Mouse (Mus musculus): ENCODE measurements around the gene Ctdnep1. TPM values are rescaled to one million over a fixed set of nuclear protein-coding genes. Genes with fewer than 3 reads are reported as not detected.

The Ctdnep1 gene
- total and polyA plus RNA-seq, 3 experiments = 37.4 to 274 (median 164) TPM

DNA sequence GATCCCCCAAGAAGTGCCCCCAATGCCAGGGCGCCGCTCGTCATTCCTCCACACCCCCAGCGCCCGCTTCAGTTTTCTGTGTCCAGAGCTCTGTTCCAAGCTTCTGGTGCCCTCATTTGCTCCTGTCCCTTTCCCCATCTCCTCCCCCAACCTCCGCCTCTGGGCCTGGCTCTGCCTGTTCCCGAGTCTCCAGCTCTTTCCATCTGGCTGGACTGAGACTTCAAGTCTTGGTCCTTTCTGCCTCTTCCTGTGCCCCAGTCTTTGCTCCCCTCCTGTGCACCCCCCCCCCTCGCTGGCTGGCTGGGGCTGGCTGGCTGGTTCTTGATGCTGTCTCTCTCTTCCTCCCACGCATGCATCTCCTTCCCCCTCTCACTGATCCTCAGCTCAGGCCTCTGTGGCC, 46.4 kb downstream of the Ctdnep1 start:
- Histone ChIP-seq H3K36me3 (replicated peaks) (peaks cover 13% of the 10 kb centered on the region), H3K9me3 (replicated peaks) (no peaks in the 10 kb centered on the region), H3K4me3 (ENCODE audit: low read depth, low read length) (no peak overlapping the region; the same call in 1 of the 2 replicates), H3K4me1 (ENCODE audit: insufficient read depth, low read depth, low read length) (peaks cover 36% of the 10 kb centered on the region), H3K27me3 (ENCODE audit: insufficient read depth, low read length) (peaks cover 67% of the 10 kb centered on the region)
- TF ChIP-seq POLR2AphosphoS5 (IDR thresholded peaks at IDR 0.05; ENCODE audit: insufficient replicate concordance, low read depth, low read length) (no peak), CTCF (IDR thresholded peaks at IDR 0.05; ENCODE audit: low read depth, low read length) (no peak), TAL1 (conservative IDR thresholded peaks at IDR 0.05; ENCODE audit: low read depth, low read length) (no peak), GATA2 (IDR thresholded peaks at IDR 0.05; ENCODE audit: borderline replicate concordance, low read depth, low read length) (no peak), GATA1 (IDR thresholded peaks at IDR 0.05; ENCODE audit: borderline replicate concordance, low read length) (no peak)
- DNase-seq (ENCODE audit: low spot score) = no peak
- ATAC-seq (ENCODE audit: extremely low read depth, insufficient number of reproducible peaks, low FRiP score, poor library complexity, severe bottlenecking) = no peak

DNA sequence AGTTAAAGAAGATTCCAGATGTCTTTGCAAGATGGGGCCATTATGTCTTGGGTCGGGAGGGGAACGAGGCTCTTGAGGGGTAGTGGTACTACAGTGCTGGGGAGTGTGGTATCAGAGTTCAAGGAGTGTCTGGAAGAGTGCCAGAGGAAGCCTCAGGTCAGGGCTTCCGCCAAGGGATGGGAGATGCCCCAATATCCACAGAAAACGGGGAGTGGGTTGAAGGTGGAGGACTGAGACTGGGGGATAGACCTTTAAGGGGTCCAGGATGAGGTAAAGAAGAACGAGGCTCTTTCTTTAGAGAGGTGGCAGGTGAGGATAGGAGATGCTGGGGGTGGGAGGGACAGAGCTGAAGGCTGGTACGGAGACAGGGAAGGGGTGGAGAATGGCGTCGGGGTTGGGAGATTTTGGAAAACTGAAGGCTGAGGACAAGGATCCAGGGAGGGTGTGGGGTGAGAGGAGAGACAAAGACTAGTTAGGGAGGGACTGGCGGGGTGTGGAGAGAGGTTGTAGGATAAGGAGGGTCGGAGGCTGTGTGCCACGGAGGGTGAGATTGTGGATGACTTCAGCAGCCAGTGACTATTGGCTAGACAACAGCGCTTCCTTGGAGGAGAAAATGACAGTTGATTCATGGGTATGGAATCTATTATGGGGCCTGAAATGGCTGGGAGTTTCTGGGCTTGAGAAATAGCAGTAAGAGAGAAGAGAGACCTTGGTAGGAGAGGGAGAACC, 47.6 kb downstream of the Ctdnep1 start:
- peaks cover 13% of the 10 kb centered on the region for H3K36me3 ChIP-seq (replicated peaks)
- DNase-seq (ENCODE audit: low spot score) (no peak), ATAC-seq (ENCODE audit: extremely low read depth, insufficient number of reproducible peaks, low FRiP score, poor library complexity, severe bottlenecking) (no peak)
- no peaks in the 10 kb centered on the region for H3K9me3 ChIP-seq (replicated peaks)
- H3K4me3 ChIP-seq (ENCODE audit: low read depth, low read length) = no peak overlapping the region
- peaks cover 34% of the 10 kb centered on the region for H3K4me1 ChIP-seq (ENCODE audit: insufficient read depth, low read depth, low read length)
- TF ChIP-seq TAL1 (conservative IDR thresholded peaks at IDR 0.05; ENCODE audit: low read depth, low read length) (no peak), CTCF (IDR thresholded peaks at IDR 0.05; ENCODE audit: low read depth, low read length) (no peak), POLR2AphosphoS5 (IDR thresholded peaks at IDR 0.05; ENCODE audit: insufficient replicate concordance, low read depth, low read length) (no peak), GATA1 (IDR thresholded peaks at IDR 0.05; ENCODE audit: borderline replicate concordance, low read length) (no peak), GATA2 (IDR thresholded peaks at IDR 0.05; ENCODE audit: borderline replicate concordance, low read depth, low read length) (no peak)
- peaks cover 64% of the 10 kb centered on the region for H3K27me3 ChIP-seq (ENCODE audit: insufficient read depth, low read length)

DNA sequence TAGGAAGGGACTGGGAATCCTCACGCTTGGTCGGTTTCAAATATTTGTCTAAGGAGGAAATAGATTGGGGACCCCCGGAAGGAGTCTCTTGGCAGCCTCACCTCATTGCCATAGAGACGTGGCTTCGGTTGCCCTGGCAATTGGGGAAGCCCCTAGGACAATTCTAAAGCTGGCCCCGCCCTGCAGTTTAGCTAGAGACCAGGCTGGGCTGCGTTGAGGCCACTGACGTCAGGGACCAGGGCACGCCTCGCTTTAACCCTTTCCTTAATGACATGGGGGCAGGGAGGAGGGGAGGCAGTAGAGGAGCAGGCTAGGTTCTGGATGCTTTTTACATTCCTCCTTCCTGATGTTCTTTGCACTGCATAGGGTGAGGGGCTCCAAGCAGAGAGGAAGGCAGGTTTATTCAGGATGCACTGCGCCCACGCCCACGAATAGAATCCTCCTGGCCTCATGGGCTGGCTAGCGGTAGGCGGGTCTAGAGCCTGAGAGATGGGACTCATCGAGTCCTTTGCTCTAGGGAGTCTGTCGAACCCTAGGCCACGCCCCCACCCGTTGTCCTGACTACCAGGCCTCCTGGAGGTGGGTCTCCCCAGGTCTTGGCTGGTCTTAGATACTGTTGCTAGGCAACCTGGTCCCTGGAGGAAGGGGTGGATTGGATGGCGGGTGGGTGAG, 48.3 kb downstream of the Ctdnep1 start:
- TF ChIP-seq TAL1 (conservative IDR thresholded peaks at IDR 0.05; ENCODE audit: low read depth, low read length) = no peak
- no peak for TF ChIP-seq GATA1 (IDR thresholded peaks at IDR 0.05; ENCODE audit: borderline replicate concordance, low read length)
- TF ChIP-seq CTCF (IDR thresholded peaks at IDR 0.05; ENCODE audit: low read depth, low read length) = no peak
- no peak for TF ChIP-seq POLR2AphosphoS5 (IDR thresholded peaks at IDR 0.05; ENCODE audit: insufficient replicate concordance, low read depth, low read length)
- ATAC-seq (ENCODE audit: extremely low read depth, insufficient number of reproducible peaks, low FRiP score, poor library complexity, severe bottlenecking) (no peak), DNase-seq (ENCODE audit: low spot score) (no peak)
- H3K4me1 ChIP-seq (ENCODE audit: insufficient read depth, low read depth, low read length) = peaks cover 32% of the 10 kb centered on the region
- H3K27me3 ChIP-seq (ENCODE audit: insufficient read depth, low read length) = peaks cover 57% of the 10 kb centered on the region
- no peaks in the 10 kb centered on the region for H3K9me3 ChIP-seq (replicated peaks)
- H3K4me3 ChIP-seq (ENCODE audit: low read depth, low read length) = no peak overlapping the region
- H3K36me3 ChIP-seq (replicated peaks) = peaks cover 13% of the 10 kb centered on the region

DNA sequence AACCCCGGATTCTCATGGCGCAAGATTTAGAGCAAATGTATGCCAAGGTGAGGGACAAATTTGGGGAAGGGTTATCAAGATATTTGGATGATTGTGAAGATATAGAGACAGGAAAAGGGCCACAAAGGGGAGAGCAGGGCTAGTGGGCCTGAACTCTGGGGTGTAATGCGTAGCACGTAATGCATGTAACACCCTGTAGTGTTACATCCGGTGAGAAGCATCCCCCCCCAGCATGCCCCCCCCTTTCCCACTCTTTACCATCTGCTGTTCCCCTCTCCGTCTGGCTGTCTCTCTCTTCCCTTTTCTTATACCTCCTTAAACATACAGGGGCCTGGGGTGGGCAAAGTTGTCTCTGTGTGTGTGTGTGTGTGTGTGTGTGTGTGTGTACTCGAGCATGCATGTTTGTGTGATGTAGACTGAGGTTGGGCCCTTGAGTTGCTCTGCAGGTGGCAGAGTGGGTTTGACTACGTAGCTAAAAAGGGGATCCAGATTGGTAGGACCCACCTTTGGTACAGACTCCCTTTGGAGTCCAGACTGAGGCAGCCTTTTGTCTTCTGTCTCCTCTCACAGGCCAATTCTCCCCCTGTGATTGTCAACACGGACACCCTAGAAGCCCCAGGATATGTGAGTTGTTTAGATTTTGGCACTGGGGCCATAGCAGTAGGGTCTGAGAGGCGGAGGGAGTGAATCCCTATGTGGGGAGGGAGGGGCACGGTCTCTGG, 49.0 kb downstream of the Ctdnep1 start:
- Histone ChIP-seq H3K27me3 (ENCODE audit: insufficient read depth, low read length) (peaks cover 50% of the 10 kb centered on the region), H3K36me3 (replicated peaks) (peaks cover 13% of the 10 kb centered on the region), H3K9me3 (replicated peaks) (no peaks in the 10 kb centered on the region), H3K4me1 (ENCODE audit: insufficient read depth, low read depth, low read length) (peaks cover 32% of the 10 kb centered on the region), H3K4me3 (ENCODE audit: low read depth, low read length) (no peak overlapping the region)
- DNase-seq (ENCODE audit: low spot score) = no peak
- no peak for ATAC-seq (ENCODE audit: extremely low read depth, insufficient number of reproducible peaks, low FRiP score, poor library complexity, severe bottlenecking)
- TF ChIP-seq GATA1 (IDR thresholded peaks at IDR 0.05; ENCODE audit: borderline replicate concordance, low read length) (no peak), GATA2 (IDR thresholded peaks at IDR 0.05; ENCODE audit: borderline replicate concordance, low read depth, low read length) (no peak), CTCF (IDR thresholded peaks at IDR 0.05; ENCODE audit: low read depth, low read length) (no peak), TAL1 (conservative IDR thresholded peaks at IDR 0.05; ENCODE audit: low read depth, low read length) (no peak), POLR2AphosphoS5 (IDR thresholded peaks at IDR 0.05; ENCODE audit: insufficient replicate concordance, low read depth, low read length) (no peak)

DNA sequence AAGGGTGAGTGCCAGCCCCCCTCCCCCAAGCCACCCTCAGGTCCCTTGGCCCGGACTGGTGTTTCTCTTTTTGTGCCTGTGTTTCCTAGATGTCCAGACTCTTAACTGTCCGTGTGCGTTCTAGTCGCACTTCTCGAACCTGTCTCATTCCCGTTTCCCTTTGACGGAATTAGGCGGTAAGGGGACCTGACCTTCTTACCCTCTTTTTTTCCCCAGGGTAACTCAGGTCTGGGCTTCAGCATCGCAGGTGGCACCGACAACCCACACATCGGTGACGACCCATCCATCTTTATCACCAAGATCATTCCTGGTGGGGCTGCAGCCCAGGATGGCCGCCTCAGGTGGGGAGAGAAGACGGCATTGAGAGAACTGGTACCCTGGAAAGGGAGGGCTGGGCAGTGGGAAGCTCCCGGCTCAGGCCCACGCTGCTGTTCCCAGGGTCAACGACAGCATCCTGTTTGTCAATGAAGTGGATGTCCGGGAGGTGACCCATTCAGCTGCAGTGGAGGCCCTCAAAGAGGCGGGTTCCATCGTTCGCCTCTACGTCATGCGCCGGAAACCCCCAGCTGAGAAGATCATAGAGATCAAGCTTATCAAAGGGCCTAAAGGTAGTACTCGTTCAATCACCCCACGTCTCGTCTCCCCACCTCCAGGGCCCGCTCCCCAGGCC, 49.8 kb downstream of the Ctdnep1 start:
- no peak for DNase-seq (ENCODE audit: low spot score)
- H3K4me3 ChIP-seq (ENCODE audit: low read depth, low read length) = no peak overlapping the region
- no peak for ATAC-seq (ENCODE audit: extremely low read depth, insufficient number of reproducible peaks, low FRiP score, poor library complexity, severe bottlenecking)
- peaks cover 32% of the 10 kb centered on the region for H3K4me1 ChIP-seq (ENCODE audit: insufficient read depth, low read depth, low read length)
- no peaks in the 10 kb centered on the region for H3K9me3 ChIP-seq (replicated peaks)
- peaks cover 13% of the 10 kb centered on the region for H3K36me3 ChIP-seq (replicated peaks)
- peaks cover 42% of the 10 kb centered on the region for H3K27me3 ChIP-seq (ENCODE audit: insufficient read depth, low read length)
- TF ChIP-seq GATA1 (IDR thresholded peaks at IDR 0.05; ENCODE audit: borderline replicate concordance, low read length) (no peak), GATA2 (IDR thresholded peaks at IDR 0.05; ENCODE audit: borderline replicate concordance, low read depth, low read length) (no peak), CTCF (IDR thresholded peaks at IDR 0.05; ENCODE audit: low read depth, low read length) (no peak), POLR2AphosphoS5 (IDR thresholded peaks at IDR 0.05; ENCODE audit: insufficient replicate concordance, low read depth, low read length) (no peak), TAL1 (conservative IDR thresholded peaks at IDR 0.05; ENCODE audit: low read depth, low read length) (no peak)
